Mouse (Mus musculus): Measurements from ENCODE around the gene Tmem184b. TPM values are rescaled to one million over a fixed set of nuclear protein-coding genes. Genes with fewer than 3 reads are reported as not detected.

Gene Tmem184b
- polyA plus RNA-seq, 1 experiment = 69.0 TPM

DNA sequence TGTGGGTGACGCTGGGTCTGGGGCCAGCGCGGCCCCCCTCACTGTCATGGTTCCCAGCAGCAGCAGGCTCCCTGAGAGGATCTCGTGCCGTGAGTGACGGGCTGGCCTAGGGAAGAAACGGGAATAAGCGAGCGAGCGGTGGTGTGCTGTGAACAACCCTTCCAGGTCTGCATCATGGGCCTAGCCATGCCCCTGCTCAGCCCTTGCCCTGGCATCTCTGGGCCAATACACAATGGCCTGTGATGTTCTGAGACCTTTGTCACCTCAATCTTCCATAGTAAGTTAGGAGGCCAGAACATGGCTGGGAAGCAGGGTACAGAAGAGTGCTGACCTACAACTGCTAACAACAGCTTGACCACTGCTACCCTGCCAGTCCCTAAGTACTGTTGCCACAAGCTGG lies 24.8 kb downstream of the Tmem184b start:
- H3K27ac ChIP-seq (ENCODE audit: insufficient read depth, low read depth, low read length) = no peak overlapping the region
- H3K4me3 ChIP-seq (ENCODE audit: insufficient read depth, low read depth, low read length) = no peak overlapping the region

DNA sequence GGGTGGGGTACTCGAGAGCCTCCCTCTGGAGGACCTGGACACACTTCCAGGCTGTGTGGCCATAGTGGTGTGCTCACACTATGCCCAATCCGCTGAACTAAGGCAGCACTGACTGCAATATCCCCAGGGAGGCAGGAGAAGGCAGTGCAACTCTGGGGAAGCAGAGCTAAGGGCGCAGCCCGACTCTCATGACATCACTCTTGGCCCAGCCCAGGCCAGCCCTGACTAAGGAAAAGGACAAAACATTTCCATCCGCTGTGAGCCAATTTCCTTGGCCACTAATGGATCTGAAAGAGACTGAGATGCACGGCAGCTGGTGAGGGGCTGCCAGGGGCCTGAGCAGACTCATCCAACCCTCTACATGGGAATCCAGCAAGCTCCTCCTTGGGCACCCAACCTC lies 25.7 kb downstream of the Tmem184b start:
- DNase-seq = peak; percentile 81
- TF ChIP-seq POLR2A (IDR thresholded peaks at IDR 0.05; ENCODE audit: low read depth, low read length) = no peak
- TF ChIP-seq CTCF (conservative IDR thresholded peaks at IDR 0.05; ENCODE audit: insufficient read depth, insufficient read length, low read depth, low read length) = peak; percentile 63
- Histone ChIP-seq H3K36me3 (ENCODE audit: control insufficient read depth, insufficient read depth, low read length) (no peaks in the 10 kb centered on the region), H3K27me3 (replicated peaks; ENCODE audit: control insufficient read depth, insufficient read depth, low read length) (no peaks in the 10 kb centered on the region), H3K27ac (ENCODE audit: insufficient read depth, low read depth, low read length) (peak overlapping the region; percentile 59), H3K4me3 (ENCODE audit: insufficient read depth, low read depth, low read length) (no peak overlapping the region), H3K4me1 (ENCODE audit: control insufficient read depth, insufficient read depth, low read length) (no peaks in the 10 kb centered on the region; the same call in 1 of the 2 replicates)
- 57% methylated on average over 6 of the region's 6 CpGs for WGBS

More for the DNA sequence above, 24.8 kb downstream of the Tmem184b start:
- H3K36me3 ChIP-seq (ENCODE audit: control insufficient read depth, insufficient read depth, low read length) = no peaks in the 10 kb centered on the region
- no peaks in the 10 kb centered on the region; the same call in 1 of the 2 replicates for H3K4me1 ChIP-seq (ENCODE audit: control insufficient read depth, insufficient read depth, low read length)
- no peak for DNase-seq
- H3K27me3 ChIP-seq (replicated peaks; ENCODE audit: control insufficient read depth, insufficient read depth, low read length) = no peaks in the 10 kb centered on the region
- WGBS = 94% methylated on average over 10 of the region's 10 CpGs
- TF ChIP-seq CTCF (conservative IDR thresholded peaks at IDR 0.05; ENCODE audit: insufficient read depth, insufficient read length, low read depth, low read length) (no peak), POLR2A (IDR thresholded peaks at IDR 0.05; ENCODE audit: low read depth, low read length) (no peak)

GRCm38 (mm10) chr15:79374760-79375159 lies 28.6 kb downstream of the Tmem184b start:
- no peaks in the 10 kb centered on the region for H3K36me3 ChIP-seq (ENCODE audit: control insufficient read depth, insufficient read depth, low read length)
- no peaks in the 10 kb centered on the region for H3K27me3 ChIP-seq (replicated peaks; ENCODE audit: control insufficient read depth, insufficient read depth, low read length)
- 84% methylated on average over 3 of the region's 3 CpGs for WGBS
- no peak for DNase-seq
- TF ChIP-seq POLR2A (IDR thresholded peaks at IDR 0.05; ENCODE audit: low read depth, low read length) (no peak), CTCF (conservative IDR thresholded peaks at IDR 0.05; ENCODE audit: insufficient read depth, insufficient read length, low read depth, low read length) (no peak)
- no peak overlapping the region for H3K4me3 ChIP-seq (ENCODE audit: insufficient read depth, low read depth, low read length)
- peaks cover 2% of the 10 kb centered on the region; the same call in 1 of the 2 replicates for H3K4me1 ChIP-seq (ENCODE audit: control insufficient read depth, insufficient read depth, low read length)
- H3K27ac ChIP-seq (ENCODE audit: insufficient read depth, low read depth, low read length) = no peak overlapping the region

GRCm38 (mm10) chr15:79370281-79370843 lies 33.0 kb downstream of the Tmem184b start:
- no peaks in the 10 kb centered on the region for H3K36me3 ChIP-seq (ENCODE audit: control insufficient read depth, insufficient read depth, low read length)
- 83% methylated on average over 7 of the region's 7 CpGs for WGBS
- H3K27ac ChIP-seq (ENCODE audit: insufficient read depth, low read depth, low read length) = no peak overlapping the region
- H3K4me1 ChIP-seq (ENCODE audit: control insufficient read depth, insufficient read depth, low read length) = peaks cover 7% of the 10 kb centered on the region
- H3K27me3 ChIP-seq (replicated peaks; ENCODE audit: control insufficient read depth, insufficient read depth, low read length) = no peaks in the 10 kb centered on the region
- no peak overlapping the region for H3K4me3 ChIP-seq (ENCODE audit: insufficient read depth, low read depth, low read length)
- no peak for TF ChIP-seq POLR2A (IDR thresholded peaks at IDR 0.05; ENCODE audit: low read depth, low read length)
- DNase-seq = no peak

GRCm38 (mm10) chr15:79369452-79370280 lies 33.7 kb downstream of the Tmem184b start:
- Histone ChIP-seq H3K36me3 (ENCODE audit: control insufficient read depth, insufficient read depth, low read length) (no peaks in the 10 kb centered on the region), H3K27me3 (replicated peaks; ENCODE audit: control insufficient read depth, insufficient read depth, low read length) (no peaks in the 10 kb centered on the region), H3K4me3 (ENCODE audit: insufficient read depth, low read depth, low read length) (no peak overlapping the region), H3K27ac (ENCODE audit: insufficient read depth, low read depth, low read length) (peak overlapping the region; percentile 72), H3K4me1 (ENCODE audit: control insufficient read depth, insufficient read depth, low read length) (peaks cover 7% of the 10 kb centered on the region)
- no peak for TF ChIP-seq POLR2A (IDR thresholded peaks at IDR 0.05; ENCODE audit: low read depth, low read length)
- no peak for TF ChIP-seq CTCF (conservative IDR thresholded peaks at IDR 0.05; ENCODE audit: insufficient read depth, insufficient read length, low read depth, low read length)
- WGBS = 57% methylated on average over 15 of the region's 15 CpGs
- DNase-seq = peak; percentile 26

DNA sequence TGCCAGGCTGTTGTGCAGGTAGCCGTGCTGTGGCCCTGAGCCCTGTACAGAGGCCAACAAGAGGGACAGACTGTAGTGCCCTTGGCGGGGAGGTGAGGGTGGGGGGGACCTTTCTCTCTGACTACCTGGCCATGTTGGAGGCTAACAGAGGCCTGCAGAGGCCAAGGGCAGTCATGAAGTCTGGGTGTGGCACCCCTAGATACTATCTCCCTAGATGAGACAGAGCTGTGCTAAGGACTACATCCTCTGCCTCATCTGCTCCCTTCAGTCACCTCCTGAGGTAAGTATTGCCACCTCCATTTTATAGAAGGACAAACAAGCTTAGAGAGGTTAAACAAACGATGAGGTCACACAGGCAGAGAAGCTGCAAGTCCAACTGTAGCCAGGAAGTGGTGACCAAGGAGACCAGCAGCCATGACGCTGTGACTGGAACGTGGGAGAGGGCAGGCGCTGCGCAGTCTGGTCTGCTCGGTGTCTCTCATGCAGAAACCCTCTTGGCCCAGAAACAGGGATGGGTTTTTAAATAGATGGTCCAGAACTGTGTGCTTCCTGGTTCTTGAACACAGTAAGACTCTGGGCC lies 34.4 kb downstream of the Tmem184b start:
- Histone ChIP-seq H3K27ac (ENCODE audit: insufficient read depth, low read depth, low read length) (peak overlapping the region; percentile 72), H3K27me3 (replicated peaks; ENCODE audit: control insufficient read depth, insufficient read depth, low read length) (no peaks in the 10 kb centered on the region), H3K4me1 (ENCODE audit: control insufficient read depth, insufficient read depth, low read length) (peaks cover 7% of the 10 kb centered on the region), H3K4me3 (ENCODE audit: insufficient read depth, low read depth, low read length) (no peak overlapping the region), H3K36me3 (ENCODE audit: control insufficient read depth, insufficient read depth, low read length) (no peaks in the 10 kb centered on the region)
- peak; percentile 48 for DNase-seq
- no peak for TF ChIP-seq POLR2A (IDR thresholded peaks at IDR 0.05; ENCODE audit: low read depth, low read length)
- TF ChIP-seq CTCF (conservative IDR thresholded peaks at IDR 0.05; ENCODE audit: insufficient read depth, insufficient read length, low read depth, low read length) = no peak
- 64% methylated on average over 8 of the region's 8 CpGs for WGBS

GRCm38 (mm10) chr15:79368313-79368811 lies 35.0 kb downstream of the Tmem184b start:
- Histone ChIP-seq H3K27ac (ENCODE audit: insufficient read depth, low read depth, low read length) (peak overlapping the region; percentile 72), H3K4me3 (ENCODE audit: insufficient read depth, low read depth, low read length) (no peak overlapping the region), H3K4me1 (ENCODE audit: control insufficient read depth, insufficient read depth, low read length) (peaks cover 7% of the 10 kb centered on the region), H3K27me3 (replicated peaks; ENCODE audit: control insufficient read depth, insufficient read depth, low read length) (no peaks in the 10 kb centered on the region), H3K36me3 (ENCODE audit: control insufficient read depth, insufficient read depth, low read length) (no peaks in the 10 kb centered on the region)
- TF ChIP-seq POLR2A (IDR thresholded peaks at IDR 0.05; ENCODE audit: low read depth, low read length) = no peak
- no peak for TF ChIP-seq CTCF (conservative IDR thresholded peaks at IDR 0.05; ENCODE audit: insufficient read depth, insufficient read length, low read depth, low read length)
- 44% methylated on average over 14 of the region's 14 CpGs for WGBS
- peak; percentile 77 for DNase-seq

Data from kidney, adult 2 months (tissue).